Comparison of ENCODE assay signal across 8 mouse cellular contexts in genomic region chr2:32876490-32877302, GRCm38 (mm10). TPM values are rescaled to one million over a fixed set of nuclear protein-coding genes. Genes with fewer than 3 reads are reported as not detected.
DNase-seq lines count a peak whose midpoint lies in the region; ATAC-seq and TF ChIP-seq lines count a peak whose summit lies in the region.

No protein-coding gene starts in this region.

- H3K36me3 ChIP-seq in MEL (ENCODE audit: control insufficient read depth in 1 of 2, insufficient read depth in 2 of 2, low read length in 2 of 2): peaks cover 0 to 7% of the 10 kb centered on the region in 2 experiments; a peak in 2 of 4 replicates
- no peaks in the 10 kb centered on the region for H3K36me3 ChIP-seq in liver, embryonic 13.5 days
- H3K36me3 ChIP-seq in stomach, embryonic 14.5 days (ENCODE audit: control insufficient read depth, insufficient read depth, low read length): no peaks in the 10 kb centered on the region

- H3K9ac ChIP-seq in MEL (ENCODE audit: control insufficient read depth, low read depth, low read length, poor library complexity, severe bottlenecking): peak overlapping the region; percentile 62
- H3K9ac ChIP-seq in liver, embryonic 13.5 days: peak overlapping the region; percentile 79
- H3K9ac ChIP-seq in stomach, embryonic 14.5 days (replicated peaks; ENCODE audit: low read depth, low read length): peak overlapping the region; percentile 83

- TF ChIP-seq CTCF in gastrocnemius, adult 2 months (IDR thresholded peaks at IDR 0.05): no peak
- no peak for TF ChIP-seq CTCF in MEL (IDR thresholded peaks at IDR 0.05 in 2 of 3, conservative IDR thresholded peaks at IDR 0.05 in 1 of 3; ENCODE audit: control insufficient read depth in 1 of 3, insufficient read depth in 1 of 3, low read depth in 2 of 3, low read length in 3 of 3, poor library complexity in 1 of 3, severe bottlenecking in 1 of 3)

- no peaks in the 10 kb centered on the region for H3K9me3 ChIP-seq in MEL (replicated peaks; ENCODE audit: insufficient read depth, low read length)
- H3K9me3 ChIP-seq in liver, embryonic 13.5 days (replicated peaks): no peaks in the 10 kb centered on the region
- H3K9me3 ChIP-seq in stomach, embryonic 14.5 days (ENCODE audit: control insufficient read depth, low read depth, low read length): no peaks in the 10 kb centered on the region

- no peak for TF ChIP-seq RAD21 in MEL (IDR thresholded peaks at IDR 0.05; ENCODE audit: low read depth, low read length)

- H3K79me2 ChIP-seq in MEL (ENCODE audit: control insufficient read depth, insufficient read depth, low read length, poor library complexity): no peaks in the 10 kb centered on the region; the same call in 1 of the 2 replicates

- H3K27me3 ChIP-seq in MEL (ENCODE audit: control insufficient read depth in 1 of 2, insufficient read depth in 2 of 2, low read length in 2 of 2): no peaks in the 10 kb centered on the region
- peaks cover 22% of the 10 kb centered on the region for H3K27me3 ChIP-seq in liver, embryonic 13.5 days
- H3K27me3 ChIP-seq in stomach, embryonic 14.5 days (ENCODE audit: control insufficient read depth, insufficient read depth, low read length): no peaks in the 10 kb centered on the region

- no peak for TF ChIP-seq POLR2A in MEL (IDR thresholded peaks at IDR 0.05; ENCODE audit: control insufficient read depth in 1 of 2, insufficient read depth in 1 of 2, low read depth in 1 of 2, low read length in 2 of 2, poor library complexity in 1 of 2)

- no peak for TF ChIP-seq EP300 in MEL (IDR thresholded peaks at IDR 0.05; ENCODE audit: low read depth in 1 of 2, low read length in 2 of 2)

- 9% methylated on average over 20 of the region's 20 CpGs for WGBS in liver, embryonic 13.5 days (ENCODE audit: insufficient replicate concordance)
- 3% methylated on average over 20 of the region's 20 CpGs for WGBS in stomach, embryonic 14.5 days

- intact Hi-C loops in gastrocnemius, adult 2 months (cut with DNase I): no loop called here

- peak; percentile 16; the same call in 1 of the 2 replicates for ATAC-seq in granulocyte monocyte progenitor cell, adult 5-6 weeks (replicated peaks; ENCODE audit: poor library complexity, severe bottlenecking)
- peak; percentile 11 for ATAC-seq in liver, embryonic 13.5 days (ENCODE audit: low read depth)
- ATAC-seq in stomach, embryonic 14.5 days (ENCODE audit: insufficient number of reproducible peaks, insufficient read depth, low FRiP score, low read depth): no peak

- DNase-seq in gastrocnemius, adult 2 months: no peak
- DNase-seq in gastrocnemius, adult 18-20 months (ENCODE audit: low spot score): no peak
- DNase-seq in MEL (ENCODE audit: low read depth, low spot score): peak; percentile 54
- no peak for DNase-seq in liver, embryonic 13.5 days
- no peak for DNase-seq in spleen, postnatal 14 days (ENCODE audit: low spot score in 2 of 2)
- DNase-seq in frontal cortex, postnatal 10 days (ENCODE audit: low spot score in 2 of 2): no peak

- H3K4me3 ChIP-seq in gastrocnemius, adult 2 months: peak overlapping the region; percentile 91
- H3K4me3 ChIP-seq in MEL (ENCODE audit: control insufficient read depth in 1 of 2, insufficient read depth in 1 of 2, low read depth in 2 of 2, low read length in 2 of 2): peak overlapping the region; percentile 65 to 98
- H3K4me3 ChIP-seq in liver, embryonic 13.5 days (replicated peaks): peak overlapping the region; percentile 68
- peak overlapping the region; percentile 78 for H3K4me3 ChIP-seq in stomach, embryonic 14.5 days (ENCODE audit: low read depth, low read length)

- H3K4me1 ChIP-seq in MEL (ENCODE audit: control insufficient read depth in 1 of 2, insufficient read depth in 2 of 2, low read length in 2 of 2): peaks cover 8 to 30% of the 10 kb centered on the region in 2 experiments
- peaks cover 70% of the 10 kb centered on the region for H3K4me1 ChIP-seq in liver, embryonic 13.5 days (replicated peaks)
- H3K4me1 ChIP-seq in stomach, embryonic 14.5 days (ENCODE audit: control insufficient read depth, insufficient read depth, low read length): peaks cover 51% of the 10 kb centered on the region

- H3K4me2 ChIP-seq in liver, embryonic 13.5 days: peak overlapping the region; percentile 91
- H3K4me2 ChIP-seq in stomach, embryonic 14.5 days (replicated peaks; ENCODE audit: low read depth, low read length): peak overlapping the region; percentile 89

- H3K27ac ChIP-seq in gastrocnemius, adult 2 months: peak overlapping the region; percentile 89
- H3K27ac ChIP-seq in MEL (ENCODE audit: control insufficient read depth, low read depth, low read length): no peak overlapping the region
- peak overlapping the region; percentile 23 for H3K27ac ChIP-seq in liver, embryonic 13.5 days
- peak overlapping the region; percentile 66 for H3K27ac ChIP-seq in stomach, embryonic 14.5 days (ENCODE audit: low read length)

TF ChIP-seq in MEL, 35 proteins besides CTCF, POLR2A, EP300 and RAD21:
- peak; percentile 47 for TF ChIP-seq SIN3A (IDR thresholded peaks at IDR 0.05; ENCODE audit: low read length)
- TF ChIP-seq CHD1 (IDR thresholded peaks at IDR 0.05; ENCODE audit: low read depth, low read length): no peak
- TF ChIP-seq TAL1 (IDR thresholded peaks at IDR 0.05; ENCODE audit: low read length): no peak
- TF ChIP-seq RCOR1 (IDR thresholded peaks at IDR 0.05; ENCODE audit: low read depth, low read length): no peak
- TF ChIP-seq ZNF384 (IDR thresholded peaks at IDR 0.05; ENCODE audit: low read depth, low read length): no peak
- TF ChIP-seq ZKSCAN1 (IDR thresholded peaks at IDR 0.05; ENCODE audit: low read depth, low read length): no peak
- TF ChIP-seq MEF2A (IDR thresholded peaks at IDR 0.05; ENCODE audit: extremely low read depth, insufficient replicate concordance, low read depth, low read length, poor library complexity, severe bottlenecking): no peak
- no peak for TF ChIP-seq MAZ (IDR thresholded peaks at IDR 0.05; ENCODE audit: low read depth, low read length)
- TF ChIP-seq MYC (IDR thresholded peaks at IDR 0.05; ENCODE audit: low read depth, low read length): 0 out of 2 replicates have a peak, but pooled peaks have one; percentile 23
- no peak for TF ChIP-seq ETS1 (IDR thresholded peaks at IDR 0.05; ENCODE audit: low read depth, low read length)
- no peak for TF ChIP-seq BHLHE40 (IDR thresholded peaks at IDR 0.05; ENCODE audit: borderline replicate concordance, low read depth, low read length)
- no peak for TF ChIP-seq ZMIZ1 (IDR thresholded peaks at IDR 0.05; ENCODE audit: low read depth, low read length)
- TF ChIP-seq MAX (IDR thresholded peaks at IDR 0.05; ENCODE audit: low read length): peak; percentile 54; the same call in 1 of the 2 replicates
- 0 out of 2 replicates have a peak, but pooled peaks have one; percentile 5 for TF ChIP-seq NELFE (IDR thresholded peaks at IDR 0.05; ENCODE audit: low read depth, low read length)
- no peak for TF ChIP-seq GABPA (IDR thresholded peaks at IDR 0.05; ENCODE audit: low read depth, low read length)
- no peak for TF ChIP-seq NRF1 (IDR thresholded peaks at IDR 0.05; ENCODE audit: insufficient read depth, low read depth, low read length, poor library complexity, severe bottlenecking)
- peak; percentile 91 for TF ChIP-seq MXI1 (IDR thresholded peaks at IDR 0.05; ENCODE audit: low read depth, low read length)
- TF ChIP-seq TCF12 (IDR thresholded peaks at IDR 0.05; ENCODE audit: low read depth, low read length): no peak
- no peak for TF ChIP-seq TBP (IDR thresholded peaks at IDR 0.05; ENCODE audit: low read depth, low read length)
- no peak for TF ChIP-seq POLR2AphosphoS2 (IDR thresholded peaks at IDR 0.05; ENCODE audit: low read length)
- TF ChIP-seq E2F4 (IDR thresholded peaks at IDR 0.05; ENCODE audit: borderline replicate concordance, low read depth, low read length): no peak
- no peak for TF ChIP-seq KAT2A (conservative IDR thresholded peaks at IDR 0.05; ENCODE audit: low read depth, low read length)
TF ChIP-seq in MEL: peak in this region for 5.

RNA-seq across cellular contexts. Expression of gene Fam129b, which starts 0.8 kb away (rescaled TPM):
- 1 to 10 TPM; 4.8 to 7.2 TPM for total RNA-seq in gastrocnemius, adult 2 months (2021)
- total RNA-seq in gastrocnemius, adult 18-20 months (2021): 1 to 10 TPM; 4.8 to 8.2 TPM
- 11.5 and 17.5 TPM in 2 replicates for total RNA-seq in MEL (2012; rRNA removed)
- polyA plus RNA-seq in MEL (2012; ENCODE audit: insufficient read depth in 1 of 2, insufficient read length in 2 of 2, low read depth in 1 of 2, low replicate concordance in 2 of 2, missing spikeins in 1 of 2): 10 to 100 TPM in 1 of 2 experiments, not detected in 1; 20.0 TPM
- total RNA-seq in granulocyte monocyte progenitor cell, adult 5-6 weeks (2014; fragmentation: Nextera tagmentation): 7.9 and 20.5 TPM in 2 replicates
- total RNA-seq in granulocyte monocyte progenitor cell, adult 5-6 weeks (2017): 6.2 and 9.6 TPM in 2 replicates
- 7.0 and 7.6 TPM in 2 replicates for polyA plus RNA-seq in liver, embryonic 13.5 days (2015; fragmentation: Nextera tagmentation; extraction: Ambion mirVana)
- 31.9 and 34.7 TPM in 2 replicates for polyA plus RNA-seq in stomach, embryonic 14.5 days (2014; fragmentation: Nextera tagmentation; extraction: Ambion mirVana)

RNA-seq across cellular contexts. Expression of gene Stxbp1, which starts 29.7 kb away (rescaled TPM):
- 1 to 10 TPM; 2.0 to 3.9 TPM for total RNA-seq in gastrocnemius, adult 2 months (2021)
- 1 to 10 TPM; 1.9 to 6.0 TPM for total RNA-seq in gastrocnemius, adult 18-20 months (2021)
- 7.1 and 8.2 TPM in 2 replicates for total RNA-seq in MEL (2012; rRNA removed)
- polyA plus RNA-seq in MEL (2012; ENCODE audit: insufficient read depth in 1 of 2, insufficient read length in 2 of 2, low read depth in 1 of 2, low replicate concordance in 2 of 2, missing spikeins in 1 of 2): 10 to 100 TPM in 1 of 2 experiments, not detected in 1; 33.2 TPM
- 3.5 and 6.3 TPM in 2 replicates for total RNA-seq in granulocyte monocyte progenitor cell, adult 5-6 weeks (2014; fragmentation: Nextera tagmentation)
- 1.3 and 1.6 TPM in 2 replicates for total RNA-seq in granulocyte monocyte progenitor cell, adult 5-6 weeks (2017)
- 3.3 and 3.7 TPM in 2 replicates for polyA plus RNA-seq in liver, embryonic 13.5 days (2015; fragmentation: Nextera tagmentation; extraction: Ambion mirVana)
- 22.6 and 23.5 TPM in 2 replicates for polyA plus RNA-seq in stomach, embryonic 14.5 days (2014; fragmentation: Nextera tagmentation; extraction: Ambion mirVana)
